ENCODE assay signal across 11 mouse cellular contexts in genomic region chr5:66889337-66889736, GRCm38 (mm10).
DNase-seq lines count a peak whose midpoint lies in the region; ATAC-seq and TF ChIP-seq lines count a peak whose summit lies in the region.
"Had no signal": no experiment of that assay in that cellular context is flagged by ENCODE, and none has a peak within 500 bp of the region (broad histone marks: within the 10 kb centered on the region; RNA-seq: fewer than 3 reads in every experiment).

No protein-coding gene starts in this region.

- H3K36me3 ChIP-seq in forebrain, embryonic 12.5 days (replicated peaks), result no peaks in the 10 kb centered on the region
- H3K36me3 ChIP-seq in forebrain, embryonic 11.5 days (ENCODE audit: control insufficient read depth, insufficient read depth, low read length), result no peaks in the 10 kb centered on the region
- no peaks in the 10 kb centered on the region for H3K36me3 ChIP-seq in hindbrain, embryonic 15.5 days
- no peaks in the 10 kb centered on the region for H3K36me3 ChIP-seq in midbrain, postnatal 0 days (ENCODE audit: insufficient read depth, low read length)
- H3K36me3 ChIP-seq in intestine, embryonic 15.5 days, result no peaks in the 10 kb centered on the region
- H3K36me3 ChIP-seq: limb, embryonic 12.5 days had no signal

- TF ChIP-seq CTCF in midbrain, postnatal 0 days (IDR thresholded peaks at IDR 0.05), result no peak

- DNase-seq in forebrain, embryonic 11.5 days (ENCODE audit: low spot score), result no peak
- peak; percentile 28 for DNase-seq in cerebellum, adult 11-12 months
- peak; percentile 91 for DNase-seq in midbrain, postnatal 0 days (ENCODE audit: low spot score)
- DNase-seq in thymus, postnatal 0 days (ENCODE audit: low spot score), result no peak
- DNase-seq: lung, postnatal 36 days had no signal

- no peak overlapping the region for H3K9ac ChIP-seq in forebrain, embryonic 12.5 days
- H3K9ac ChIP-seq in forebrain, embryonic 11.5 days (ENCODE audit: low read length), result no peak overlapping the region
- H3K9ac ChIP-seq in hindbrain, embryonic 15.5 days, result no peak overlapping the region
- no peak overlapping the region for H3K9ac ChIP-seq in midbrain, postnatal 0 days (replicated peaks; ENCODE audit: low read length, poor library complexity, severe bottlenecking)
- H3K9ac ChIP-seq in intestine, embryonic 15.5 days, result no peak overlapping the region
- H3K9ac ChIP-seq: embryonic facial prominence, embryonic 13.5 days; limb, embryonic 12.5 days had no signal

- H3K9me3 ChIP-seq in forebrain, embryonic 12.5 days, result peaks cover 6% of the 10 kb centered on the region; the same call in 1 of the 2 replicates
- no peaks in the 10 kb centered on the region for H3K9me3 ChIP-seq in forebrain, embryonic 11.5 days (ENCODE audit: control insufficient read depth, low read length)
- 0 out of 2 replicates have a peak, but pooled peaks cover 3% of the 10 kb centered on the region for H3K9me3 ChIP-seq in hindbrain, embryonic 15.5 days
- H3K9me3 ChIP-seq in midbrain, postnatal 0 days (ENCODE audit: low read length), result 0 out of 2 replicates have a peak, but pooled peaks cover 4% of the 10 kb centered on the region
- H3K9me3 ChIP-seq in intestine, embryonic 15.5 days, result 0 out of 2 replicates have a peak, but pooled peaks cover 3% of the 10 kb centered on the region
- H3K9me3 ChIP-seq: limb, embryonic 12.5 days had no signal

- no peak overlapping the region for H3K4me2 ChIP-seq in forebrain, embryonic 12.5 days
- H3K4me2 ChIP-seq in forebrain, embryonic 11.5 days (ENCODE audit: low read depth, low read length, severe bottlenecking), result no peak overlapping the region
- no peak overlapping the region for H3K4me2 ChIP-seq in hindbrain, embryonic 15.5 days
- H3K4me2 ChIP-seq in midbrain, postnatal 0 days (ENCODE audit: low read depth, low read length, poor library complexity, severe bottlenecking), result no peak overlapping the region
- H3K4me2 ChIP-seq in intestine, embryonic 15.5 days (replicated peaks), result no peak overlapping the region
- H3K4me2 ChIP-seq: embryonic facial prominence, embryonic 13.5 days; limb, embryonic 12.5 days had no signal

- H3K4me3 ChIP-seq in forebrain, embryonic 12.5 days (replicated peaks), result no peak overlapping the region
- H3K4me3 ChIP-seq in forebrain, embryonic 11.5 days (ENCODE audit: low read depth, low read length), result no peak overlapping the region
- H3K4me3 ChIP-seq in hindbrain, embryonic 15.5 days, result no peak overlapping the region
- H3K4me3 ChIP-seq in midbrain, postnatal 0 days (ENCODE audit: low read depth, low read length), result no peak overlapping the region
- H3K4me3 ChIP-seq in intestine, embryonic 15.5 days (replicated peaks), result no peak overlapping the region
- H3K4me3 ChIP-seq: embryonic facial prominence, embryonic 13.5 days; limb, embryonic 12.5 days had no signal

- H3K27ac ChIP-seq in forebrain, embryonic 12.5 days, result no peak overlapping the region
- no peak overlapping the region for H3K27ac ChIP-seq in forebrain, embryonic 11.5 days (ENCODE audit: low read depth, low read length)
- peak overlapping the region; percentile 66; the same call in 1 of the 2 replicates for H3K27ac ChIP-seq in hindbrain, embryonic 15.5 days (replicated peaks)
- H3K27ac ChIP-seq in midbrain, postnatal 0 days (ENCODE audit: low read depth, low read length), result peak overlapping the region; percentile 7; the same call in 1 of the 2 replicates
- no peak overlapping the region for H3K27ac ChIP-seq in intestine, embryonic 15.5 days
- H3K27ac ChIP-seq: embryonic facial prominence, embryonic 13.5 days; limb, embryonic 12.5 days had no signal

- no peaks in the 10 kb centered on the region for H3K4me1 ChIP-seq in forebrain, embryonic 12.5 days
- no peaks in the 10 kb centered on the region; the same call in 1 of the 2 replicates for H3K4me1 ChIP-seq in forebrain, embryonic 11.5 days (replicated peaks; ENCODE audit: control insufficient read depth, insufficient read depth, low read length)
- H3K4me1 ChIP-seq in hindbrain, embryonic 15.5 days (replicated peaks), result peaks cover 7% of the 10 kb centered on the region; the same call in 1 of the 2 replicates
- H3K4me1 ChIP-seq in midbrain, postnatal 0 days (ENCODE audit: insufficient read depth, low read length), result no peaks in the 10 kb centered on the region
- no peaks in the 10 kb centered on the region for H3K4me1 ChIP-seq in intestine, embryonic 15.5 days (replicated peaks)

- WGBS in forebrain, embryonic 12.5 days, result 65% methylated on average over 11 of the region's 11 CpGs
- 82% methylated on average over 11 of the region's 11 CpGs for WGBS in forebrain, embryonic 11.5 days
- 41% methylated on average over 11 of the region's 11 CpGs for WGBS in hindbrain, embryonic 15.5 days
- whole genome bisulfite sequencing in midbrain, postnatal 0 days, result 53% methylated on average over 11 of the region's 11 CpGs
- WGBS in intestine, embryonic 15.5 days, result 89% methylated on average over 11 of the region's 11 CpGs

- peak; percentile 46; the same call in 1 of the 2 replicates for ATAC-seq in forebrain, embryonic 12.5 days (ENCODE audit: low FRiP score)
- ATAC-seq in forebrain, embryonic 11.5 days (replicated peaks; ENCODE audit: low FRiP score), result no peak
- peak; percentile 90 for ATAC-seq in hindbrain, embryonic 15.5 days (ENCODE audit: low FRiP score, low read depth)
- peak; percentile 92 for ATAC-seq in midbrain, postnatal 0 days (ENCODE audit: low FRiP score)
- no peak for ATAC-seq in intestine, embryonic 15.5 days
- no peak for ATAC-seq in granulocyte monocyte progenitor cell, adult 5-6 weeks (replicated peaks; ENCODE audit: poor library complexity, severe bottlenecking)

- no peaks in the 10 kb centered on the region for H3K27me3 ChIP-seq in forebrain, embryonic 12.5 days
- no peaks in the 10 kb centered on the region for H3K27me3 ChIP-seq in forebrain, embryonic 11.5 days (ENCODE audit: control insufficient read depth, insufficient read depth, low read length)
- H3K27me3 ChIP-seq in hindbrain, embryonic 15.5 days, result no peaks in the 10 kb centered on the region
- no peaks in the 10 kb centered on the region for H3K27me3 ChIP-seq in midbrain, postnatal 0 days (ENCODE audit: insufficient read depth, low read length)
- no peaks in the 10 kb centered on the region for H3K27me3 ChIP-seq in intestine, embryonic 15.5 days (replicated peaks)
- H3K27me3 ChIP-seq: embryonic facial prominence, embryonic 13.5 days; limb, embryonic 12.5 days had no signal

Comparison
In these comparisons a context has a peak if more than half of its experiments do, and no peak if none do; other contexts are left out.
1. ATAC-seq: peak in forebrain, embryonic 12.5 days (single experiment), hindbrain, embryonic 15.5 days (single experiment) and midbrain, postnatal 0 days (single experiment); none in forebrain, embryonic 11.5 days (single experiment), intestine, embryonic 15.5 days (single experiment) and granulocyte monocyte progenitor cell, adult 5-6 weeks (single experiment).
2. H3K27ac ChIP-seq: peak in hindbrain, embryonic 15.5 days (single experiment) and midbrain, postnatal 0 days (single experiment); none in forebrain, embryonic 12.5 days (single experiment), forebrain, embryonic 11.5 days (single experiment) and intestine, embryonic 15.5 days (single experiment).
3. DNase-seq: peak in cerebellum, adult 11-12 months (single experiment) and midbrain, postnatal 0 days (single experiment); none in forebrain, embryonic 11.5 days (single experiment) and thymus, postnatal 0 days (single experiment).